Mouse (Mus musculus) mature B cell (primary cell): ENCODE data around the gene Lrrc58.

Experiments used
- in situ Hi-C: fragments of 300-500 bp; cut with MboI; formaldehyde crosslinking; loops from 2 replicates; pipeline ENCODE4 v1.14.3; 2019

The Lrrc58 gene

GRCm38 (mm10) chr16:37867791-37868505 lies at the start of gene Lrrc58:
Gene Lrrc58 (plus strand): TSS chr16:37868389.
- in situ Hi-C loops, result no loop called here

- in situ Hi-C loops, result no loop called here
These were observed 44.2 kb upstream of the Lrrc58 start for GRCm38 (mm10) chr16:37823949-37824348.

GRCm38 (mm10) chr16:37824778-37825505 lies 43.2 kb upstream of the Lrrc58 start:
- in situ Hi-C loops, result no loop called here

- in situ Hi-C loops, result no loop called here
These were observed 41.9 kb upstream of the Lrrc58 start for GRCm38 (mm10) chr16:37826286-37826685.

GRCm38 (mm10) chr16:37831041-37831440 lies 37.1 kb upstream of the Lrrc58 start:
- in situ Hi-C loops, result no loop called here

- in situ Hi-C loops, result no loop called here
These were observed 30.6 kb upstream of the Lrrc58 start for GRCm38 (mm10) chr16:37837571-37837970.

- in situ Hi-C loops, result no loop called here
These were observed 25.8 kb upstream of the Lrrc58 start for GRCm38 (mm10) chr16:37842439-37842838.

GRCm38 (mm10) chr16:37843740-37844139 lies 24.4 kb upstream of the Lrrc58 start:
- in situ Hi-C loops, result no loop called here

GRCm38 (mm10) chr16:37845202-37845925 lies 22.8 kb upstream of the Lrrc58 start:
- in situ Hi-C loops, result no loop called here

GRCm38 (mm10) chr16:37847081-37847480 lies 21.1 kb upstream of the Lrrc58 start:
- in situ Hi-C loops, result no loop called here

- in situ Hi-C loops, result no loop called here
These were observed 16.8 kb upstream of the Lrrc58 start for GRCm38 (mm10) chr16:37851366-37851765.

GRCm38 (mm10) chr16:37853279-37853678 lies 14.9 kb upstream of the Lrrc58 start:
- in situ Hi-C loops, result no loop called here

GRCm38 (mm10) chr16:37854054-37854453 lies 14.1 kb upstream of the Lrrc58 start:
- in situ Hi-C loops, result no loop called here

GRCm38 (mm10) chr16:37854593-37854992 lies 13.6 kb upstream of the Lrrc58 start:
- in situ Hi-C loops, result no loop called here

GRCm38 (mm10) chr16:37855583-37855982 lies 12.6 kb upstream of the Lrrc58 start:
- in situ Hi-C loops, result no loop called here

GRCm38 (mm10) chr16:37856327-37856726 lies 11.9 kb upstream of the Lrrc58 start:
- in situ Hi-C loops, result no loop called here

- in situ Hi-C loops, result no loop called here
These were observed 10.7 kb upstream of the Lrrc58 start for GRCm38 (mm10) chr16:37857495-37857894.

GRCm38 (mm10) chr16:37860213-37860612 lies 8.0 kb upstream of the Lrrc58 start:
- in situ Hi-C loops, result no loop called here

- in situ Hi-C loops, result no loop called here
These were observed 7.2 kb upstream of the Lrrc58 start, which contains the start of gene Gm36028 for GRCm38 (mm10) chr16:37861029-37861428. Gene Gm36028 (minus strand): TSS chr16:37861146.

GRCm38 (mm10) chr16:37863876-37864275 lies 4.3 kb upstream of the Lrrc58 start:
- in situ Hi-C loops, result no loop called here

- in situ Hi-C loops, result no loop called here
These were observed 2.3 kb upstream of the Lrrc58 start for GRCm38 (mm10) chr16:37865841-37866240.
